Mouse (Mus musculus) liver, postnatal 0 days (tissue): ENCODE measurements around the gene Ppara.

ENCODE experiments used
- CTCF ChIP-seq: sonication (generic); IDR thresholded peaks from 2 replicates; pipeline ENCODE4 v1.5.1; 2016; ENCODE audit warnings: antibody characterized with exemption, low read depth
- EP300 ChIP-seq: IDR thresholded peaks from 2 replicates; pipeline ENCODE4 v1.6.1; 2016; ENCODE audit warnings: antibody characterized with exemption, low read depth, mild to moderate bottlenecking

DNA sequence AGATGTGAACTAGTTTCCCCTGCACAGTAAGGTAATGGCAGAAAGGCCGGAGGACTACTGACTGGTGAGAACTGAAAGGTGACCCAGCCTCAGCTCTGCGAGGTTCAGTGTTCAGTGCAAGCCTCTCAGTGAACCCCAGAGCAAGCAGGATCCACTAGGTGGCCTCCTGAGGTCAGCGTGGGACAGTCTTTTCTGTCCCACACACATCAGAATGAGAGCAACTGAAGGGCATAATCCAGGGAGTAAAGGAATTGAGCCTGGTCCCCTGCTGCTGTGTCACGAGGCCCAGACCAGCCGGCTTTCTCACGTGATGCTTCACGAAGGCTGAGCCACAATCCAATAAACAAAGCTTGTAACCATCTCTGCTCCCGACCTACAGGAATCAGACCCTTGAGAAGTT lies 73.7 kb downstream of the Ppara start:
- 0 out of 2 replicates have a peak, but pooled peaks have one; percentile 2 for TF ChIP-seq CTCF
- no peak for TF ChIP-seq EP300
